Mouse (Mus musculus) liver, postnatal 0 days (tissue): ENCODE measurements around the gene Tnk2.

ENCODE experiments used
- CTCF ChIP-seq: sonication (generic); IDR thresholded peaks from 2 replicates; pipeline ENCODE4 v1.5.1; 2016; ENCODE audit warnings: antibody characterized with exemption, low read depth
- EP300 ChIP-seq: IDR thresholded peaks from 2 replicates; pipeline ENCODE4 v1.6.1; 2016; ENCODE audit warnings: antibody characterized with exemption, low read depth, mild to moderate bottlenecking

DNA sequence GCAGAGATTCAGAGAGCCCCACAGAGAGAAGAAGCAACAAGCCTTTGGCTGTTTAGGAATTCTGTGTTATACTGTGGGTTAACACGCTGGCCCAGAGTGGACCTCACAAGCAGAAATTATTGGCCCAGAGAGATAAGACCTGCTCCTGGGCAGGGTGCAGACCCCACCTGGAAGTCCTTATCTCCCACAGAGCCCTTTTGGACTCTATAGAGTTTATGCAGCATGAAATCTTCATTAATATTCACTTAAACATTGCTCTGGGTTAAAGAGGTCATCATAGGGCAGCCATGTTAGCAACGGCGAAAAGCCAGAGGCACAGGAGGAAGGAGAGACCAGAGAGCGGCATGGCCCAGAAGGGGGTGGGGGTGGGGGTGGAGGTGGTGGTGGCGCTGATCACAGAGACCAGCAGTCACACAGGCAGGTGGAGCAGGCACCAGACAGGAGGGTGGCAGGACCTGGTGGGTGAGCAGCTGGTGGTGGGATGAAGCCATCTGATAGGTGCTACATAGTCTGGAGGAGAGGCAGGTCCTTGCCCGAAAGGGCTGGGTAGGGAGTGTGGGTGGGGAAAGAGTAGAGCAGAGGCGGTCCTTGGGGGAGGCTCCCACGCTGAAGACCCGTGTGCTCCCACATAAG, 64.3 kb downstream of the Tnk2 start:
- no peak for TF ChIP-seq CTCF
- TF ChIP-seq EP300, result no peak
